Comparison of ENCODE assay signal across 8 mouse cellular contexts in genomic region chr17:24527315-24527714, GRCm38 (mm10). TPM values are rescaled to one million over a fixed set of nuclear protein-coding genes. Genes with fewer than 3 reads are reported as not detected.
A peak's percentile ranks its signal among the peaks of the same experiment; 100 is the strongest.
DNase-seq lines count a peak whose midpoint lies in the region; ATAC-seq and TF ChIP-seq lines count a peak whose summit lies in the region.

No protein-coding gene starts in this region.

- peak overlapping the region; percentile 58 for H3K27ac ChIP-seq in lung, embryonic 14.5 days (ENCODE audit: low read depth)
- peak overlapping the region; percentile 30 for H3K27ac ChIP-seq in embryonic facial prominence, embryonic 11.5 days (replicated peaks; ENCODE audit: low read depth, low read length)
- H3K27ac ChIP-seq in limb, embryonic 11.5 days (replicated peaks; ENCODE audit: low read depth, low read length), result no peak overlapping the region
- H3K27ac ChIP-seq in neural tube, embryonic 15.5 days (replicated peaks), result peak overlapping the region; percentile 89

- ATAC-seq in lung, embryonic 14.5 days (ENCODE audit: insufficient read depth), result peak; percentile 3; the same call in 1 of the 2 replicates
- no peak for ATAC-seq in embryonic facial prominence, embryonic 11.5 days (replicated peaks; ENCODE audit: insufficient number of reproducible peaks, low FRiP score, low TSS enrichment, low read depth)
- ATAC-seq in limb, embryonic 11.5 days (ENCODE audit: insufficient number of reproducible peaks, low FRiP score, low TSS enrichment, low read depth), result no peak
- ATAC-seq in neural tube, embryonic 15.5 days (ENCODE audit: low FRiP score), result peak; percentile 49

- peaks cover 34% of the 10 kb centered on the region for H3K36me3 ChIP-seq in lung, embryonic 14.5 days (ENCODE audit: insufficient read depth)
- H3K36me3 ChIP-seq in embryonic facial prominence, embryonic 11.5 days (replicated peaks; ENCODE audit: control insufficient read depth, insufficient read depth, low read depth, low read length), result peaks cover 3% of the 10 kb centered on the region
- H3K36me3 ChIP-seq in limb, embryonic 11.5 days (ENCODE audit: control insufficient read depth, insufficient read depth, low read length), result peaks cover 6% of the 10 kb centered on the region; the same call in 1 of the 2 replicates
- peaks cover 7% of the 10 kb centered on the region; the same call in 1 of the 2 replicates for H3K36me3 ChIP-seq in neural tube, embryonic 15.5 days

- no peaks in the 10 kb centered on the region for H3K27me3 ChIP-seq in lung, embryonic 14.5 days (ENCODE audit: insufficient read depth, low read length)
- H3K27me3 ChIP-seq in embryonic facial prominence, embryonic 11.5 days (ENCODE audit: control insufficient read depth, insufficient read depth, low read length), result no peaks in the 10 kb centered on the region
- H3K27me3 ChIP-seq in limb, embryonic 11.5 days (ENCODE audit: control insufficient read depth, insufficient read depth, low read length), result no peaks in the 10 kb centered on the region
- no peaks in the 10 kb centered on the region for H3K27me3 ChIP-seq in neural tube, embryonic 15.5 days (replicated peaks)

- no peaks in the 10 kb centered on the region for H3K9me3 ChIP-seq in lung, embryonic 14.5 days (ENCODE audit: low read depth, low read length)
- no peaks in the 10 kb centered on the region for H3K9me3 ChIP-seq in embryonic facial prominence, embryonic 11.5 days (replicated peaks; ENCODE audit: control insufficient read depth, low read length)
- H3K9me3 ChIP-seq in limb, embryonic 11.5 days (ENCODE audit: control insufficient read depth, low read length), result no peaks in the 10 kb centered on the region
- H3K9me3 ChIP-seq in neural tube, embryonic 15.5 days (replicated peaks), result no peaks in the 10 kb centered on the region

- H3K4me2 ChIP-seq in lung, embryonic 14.5 days, result peak overlapping the region; percentile 75
- H3K4me2 ChIP-seq in embryonic facial prominence, embryonic 11.5 days (ENCODE audit: low read depth, low read length), result peak overlapping the region; percentile 55
- H3K4me2 ChIP-seq in limb, embryonic 11.5 days (ENCODE audit: low read depth, severe bottlenecking), result peak overlapping the region; percentile 63
- H3K4me2 ChIP-seq in neural tube, embryonic 15.5 days, result peak overlapping the region; percentile 63

- TF ChIP-seq CTCF in lung, embryonic 14.5 days (IDR thresholded peaks at IDR 0.05; ENCODE audit: low read depth), result no peak

- H3K9ac ChIP-seq in lung, embryonic 14.5 days, result peak overlapping the region; percentile 73
- peak overlapping the region; percentile 80 for H3K9ac ChIP-seq in embryonic facial prominence, embryonic 11.5 days (replicated peaks; ENCODE audit: low read length)
- H3K9ac ChIP-seq in limb, embryonic 11.5 days (ENCODE audit: low read length), result peak overlapping the region; percentile 87
- H3K9ac ChIP-seq in neural tube, embryonic 15.5 days (replicated peaks), result peak overlapping the region; percentile 96

- H3K4me3 ChIP-seq in lung, embryonic 14.5 days (ENCODE audit: low read depth, low read length), result peak overlapping the region; percentile 75
- peak overlapping the region; percentile 57 for H3K4me3 ChIP-seq in embryonic facial prominence, embryonic 11.5 days (ENCODE audit: low read depth, low read length)
- peak overlapping the region; percentile 62 for H3K4me3 ChIP-seq in limb, embryonic 11.5 days (ENCODE audit: low read depth, low read length)
- peak overlapping the region; percentile 97 for H3K4me3 ChIP-seq in neural tube, embryonic 15.5 days (replicated peaks)

- peak; percentile 55 for DNase-seq in lung, embryonic 14.5 days
- no peak for DNase-seq in lung, postnatal 25 days (ENCODE audit: low spot score)
- DNase-seq in embryonic facial prominence, embryonic 11.5 days (ENCODE audit: low spot score), result peak; percentile 44
- DNase-seq in limb, embryonic 11.5 days (ENCODE audit: low spot score), result no peak
- no peak for DNase-seq in gastrocnemius, adult 8-10 months (ENCODE audit: low spot score in 2 of 2)
- no peak for DNase-seq in layer of hippocampus, postnatal 10 days (ENCODE audit: low spot score in 2 of 2)
- no peak for DNase-seq in cerebellum, adult 11 months

- under 1% methylated on average over 16 of the region's 19 CpGs for WGBS in lung, embryonic 14.5 days
- under 1% methylated on average over 19 of the region's 19 CpGs for WGBS in embryonic facial prominence, embryonic 11.5 days
- WGBS in limb, embryonic 11.5 days, result 1% methylated on average over 18 of the region's 19 CpGs
- under 1% methylated on average over 19 of the region's 19 CpGs for WGBS in neural tube, embryonic 15.5 days

- H3K4me1 ChIP-seq in lung, embryonic 14.5 days (ENCODE audit: insufficient read depth), result peaks cover 7% of the 10 kb centered on the region; the same call in 1 of the 2 replicates
- H3K4me1 ChIP-seq in embryonic facial prominence, embryonic 11.5 days (ENCODE audit: control insufficient read depth, insufficient read depth, low read length), result peaks cover 7% of the 10 kb centered on the region
- H3K4me1 ChIP-seq in limb, embryonic 11.5 days (ENCODE audit: control insufficient read depth, insufficient read depth, low read length), result peaks cover 31% of the 10 kb centered on the region
- peaks cover 65% of the 10 kb centered on the region for H3K4me1 ChIP-seq in neural tube, embryonic 15.5 days

RNA-seq across cellular contexts. Expression of gene Traf7, which starts 0.4 kb away (rescaled TPM):
- 103 and 106 TPM in 2 replicates for polyA plus RNA-seq in lung, embryonic 14.5 days (2014; fragmentation: Nextera tagmentation; extraction: Ambion mirVana)
- 86.1 and 88.2 TPM in 2 replicates for polyA plus RNA-seq in embryonic facial prominence, embryonic 11.5 days (2014; fragmentation: Nextera tagmentation; extraction: Ambion mirVana)
- polyA plus RNA-seq in limb, embryonic 11.5 days (2014; fragmentation: Nextera tagmentation; extraction: Ambion mirVana), result 89.3 and 102 TPM in 2 replicates
- polyA plus RNA-seq in neural tube, embryonic 15.5 days (2015; fragmentation: Nextera tagmentation; extraction: Ambion mirVana), result 83.2 and 89.4 TPM in 2 replicates
- total RNA-seq in gastrocnemius, adult 8-10 months (2022), result 10 to 100 TPM; 25.0 to 28.2 (median 26.2) TPM
- total RNA-seq in layer of hippocampus, postnatal 10 days (2021), result 100 to 1,000 TPM; 110 to 112 TPM

RNA-seq across cellular contexts. Expression of gene Rab26, which starts 6.7 kb away (rescaled TPM):
- 2.8 and 3.1 TPM in 2 replicates for polyA plus RNA-seq in lung, embryonic 14.5 days (2014; fragmentation: Nextera tagmentation; extraction: Ambion mirVana)
- 1.4 and 1.8 TPM in 2 replicates for polyA plus RNA-seq in embryonic facial prominence, embryonic 11.5 days (2014; fragmentation: Nextera tagmentation; extraction: Ambion mirVana)
- 1.8 and 3.1 TPM in 2 replicates for polyA plus RNA-seq in limb, embryonic 11.5 days (2014; fragmentation: Nextera tagmentation; extraction: Ambion mirVana)
- 6.1 and 9.1 TPM in 2 replicates for polyA plus RNA-seq in neural tube, embryonic 15.5 days (2015; fragmentation: Nextera tagmentation; extraction: Ambion mirVana)
- total RNA-seq in gastrocnemius, adult 8-10 months (2022), result under 1 TPM in 1 of 4 experiments, not detected in 3; 0.27 TPM
- total RNA-seq in layer of hippocampus, postnatal 10 days (2021), result 10 to 100 TPM; 48.9 to 49.0 TPM

RNA-seq across cellular contexts. Expression of gene Pkd1, which starts 22.3 kb away (rescaled TPM):
- polyA plus RNA-seq in lung, embryonic 14.5 days (2014; fragmentation: Nextera tagmentation; extraction: Ambion mirVana), result 27.6 and 34.0 TPM in 2 replicates
- polyA plus RNA-seq in embryonic facial prominence, embryonic 11.5 days (2014; fragmentation: Nextera tagmentation; extraction: Ambion mirVana), result 9.6 and 16.6 TPM in 2 replicates
- 20.8 and 22.5 TPM in 2 replicates for polyA plus RNA-seq in limb, embryonic 11.5 days (2014; fragmentation: Nextera tagmentation; extraction: Ambion mirVana)
- 31.2 and 31.7 TPM in 2 replicates for polyA plus RNA-seq in neural tube, embryonic 15.5 days (2015; fragmentation: Nextera tagmentation; extraction: Ambion mirVana)
- total RNA-seq in gastrocnemius, adult 8-10 months (2022), result 10 to 100 TPM; 14.6 to 20.4 (median 19.0) TPM
- 10 to 100 TPM; 61.6 to 91.2 TPM for total RNA-seq in layer of hippocampus, postnatal 10 days (2021)

RNA-seq across cellular contexts. Expression of gene Caskin1, which starts 38.9 kb away (rescaled TPM):
- 0.93 and 1.1 TPM in 2 replicates for polyA plus RNA-seq in lung, embryonic 14.5 days (2014; fragmentation: Nextera tagmentation; extraction: Ambion mirVana)
- polyA plus RNA-seq in embryonic facial prominence, embryonic 11.5 days (2014; fragmentation: Nextera tagmentation; extraction: Ambion mirVana), result 2.6 and 2.8 TPM in 2 replicates
- polyA plus RNA-seq in limb, embryonic 11.5 days (2014; fragmentation: Nextera tagmentation; extraction: Ambion mirVana), result 2.3 and 2.5 TPM in 2 replicates
- polyA plus RNA-seq in neural tube, embryonic 15.5 days (2015; fragmentation: Nextera tagmentation; extraction: Ambion mirVana), result 42.7 and 53.4 TPM in 2 replicates
- total RNA-seq in gastrocnemius, adult 8-10 months (2022), result under 1 TPM in 2 of 4 experiments, not detected in 2; 0.05 to 0.21 TPM
- total RNA-seq in layer of hippocampus, postnatal 10 days (2021), result 100 to 1,000 TPM; 170 to 175 TPM

RNA-seq across cellular contexts. Expression of gene Mlst8, which starts 48.4 kb away (rescaled TPM):
- polyA plus RNA-seq in lung, embryonic 14.5 days (2014; fragmentation: Nextera tagmentation; extraction: Ambion mirVana), result 23.8 and 30.2 TPM in 2 replicates
- polyA plus RNA-seq in embryonic facial prominence, embryonic 11.5 days (2014; fragmentation: Nextera tagmentation; extraction: Ambion mirVana), result 30.3 and 32.0 TPM in 2 replicates
- polyA plus RNA-seq in limb, embryonic 11.5 days (2014; fragmentation: Nextera tagmentation; extraction: Ambion mirVana), result 30.3 and 36.2 TPM in 2 replicates
- polyA plus RNA-seq in neural tube, embryonic 15.5 days (2015; fragmentation: Nextera tagmentation; extraction: Ambion mirVana), result 29.5 and 33.1 TPM in 2 replicates
- total RNA-seq in gastrocnemius, adult 8-10 months (2022), result 10 to 100 TPM in 2 of 4 experiments, 1 to 10 TPM in 2; 8.2 to 11.3 (median 9.6) TPM
- total RNA-seq in layer of hippocampus, postnatal 10 days (2021), result 10 to 100 TPM; 29.1 to 30.8 TPM

Comparison
In these comparisons a context has a peak if more than half of its experiments do, and no peak if none do; other contexts are left out.
1. DNase-seq: peak in lung, embryonic 14.5 days (single experiment) and embryonic facial prominence, embryonic 11.5 days (single experiment); none in lung, postnatal 25 days (single experiment), limb, embryonic 11.5 days (single experiment), gastrocnemius, adult 8-10 months (0 of 2), layer of hippocampus, postnatal 10 days (0 of 2) and cerebellum, adult 11 months (single experiment).
2. ATAC-seq: peak in lung, embryonic 14.5 days (single experiment) and neural tube, embryonic 15.5 days (single experiment); none in embryonic facial prominence, embryonic 11.5 days (single experiment) and limb, embryonic 11.5 days (single experiment).
3. Peak in every context shown above with its lines, with median percentiles within 50 percentile points of each other: H3K4me2 ChIP-seq, H3K4me3 ChIP-seq and H3K9ac ChIP-seq.